Mouse (Mus musculus): ENCODE measurements at regions not wholly inside any gene's neighbourhood (a gene's known extent, or its start where the extent isn't known, plus 50 kb on each side); places are given as distances from the start of the nearest gene placed in this dataset.

DNA sequence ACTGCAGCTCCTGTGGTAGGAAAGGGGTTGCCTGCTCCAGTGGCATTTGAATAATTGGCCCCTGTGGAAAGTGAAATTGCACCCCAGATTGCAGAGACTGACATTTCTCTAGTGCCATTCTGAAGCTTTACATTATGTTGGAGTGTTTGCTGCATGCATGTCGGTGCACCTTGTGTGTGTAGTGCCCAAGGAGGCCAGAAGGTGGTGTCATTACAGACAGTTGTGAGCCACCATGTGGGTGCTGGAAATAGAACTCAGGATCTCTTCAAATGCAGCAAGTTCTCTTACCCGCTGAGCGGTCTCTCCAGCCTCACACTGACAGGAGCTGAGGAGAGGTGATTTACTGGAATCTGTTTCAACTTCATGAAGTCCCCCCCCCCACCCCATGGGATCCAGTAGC is 60.3 kb upstream of the Cdh4 start:
- no peak for ATAC-seq (replicated peaks; ENCODE audit: low FRiP score, poor library complexity, severe bottlenecking)

DNA sequence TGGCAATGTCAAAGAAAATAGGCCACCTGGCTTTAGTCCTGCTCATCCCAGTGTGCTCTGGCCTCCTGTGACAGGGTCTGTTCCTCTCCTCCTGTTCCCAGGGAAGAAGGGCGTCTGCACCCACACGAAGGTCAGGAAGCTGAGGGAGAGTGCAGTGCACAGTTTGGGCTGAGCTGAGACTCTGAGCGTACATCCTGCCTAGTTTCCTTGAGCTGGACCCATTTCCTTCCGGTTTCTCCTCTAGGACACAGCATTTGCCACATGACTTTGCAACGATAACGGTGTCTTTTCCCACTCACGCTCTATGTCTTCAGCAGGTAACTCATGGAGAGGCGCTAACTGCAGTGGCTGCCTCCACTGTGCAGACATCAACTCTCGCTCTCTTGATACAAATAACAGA is 59.6 kb upstream of the Cdh4 start:
- ATAC-seq (replicated peaks; ENCODE audit: low FRiP score, poor library complexity, severe bottlenecking): no peak

DNA sequence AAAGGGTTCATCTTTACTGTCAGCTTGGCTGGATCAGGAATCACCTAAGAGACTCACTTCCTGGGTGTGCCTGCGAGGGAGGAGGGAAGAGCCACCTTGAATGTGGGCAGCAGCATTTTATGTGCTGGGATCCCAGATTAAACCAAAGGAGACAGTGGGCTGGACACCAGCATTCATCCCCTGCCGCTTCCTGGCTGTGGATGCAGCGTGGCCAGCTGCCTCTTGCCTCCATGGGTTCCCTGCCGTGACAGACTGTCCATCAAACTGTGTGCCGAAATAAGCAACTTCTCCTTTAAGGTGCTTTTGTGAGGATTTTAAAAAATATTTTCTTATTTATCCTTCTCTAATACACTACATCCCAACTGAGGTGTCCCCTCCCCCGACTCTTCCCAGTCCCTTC is 55.4 kb upstream of the Cdh4 start:
- ATAC-seq (replicated peaks; ENCODE audit: low FRiP score, poor library complexity, severe bottlenecking): no peak

DNA sequence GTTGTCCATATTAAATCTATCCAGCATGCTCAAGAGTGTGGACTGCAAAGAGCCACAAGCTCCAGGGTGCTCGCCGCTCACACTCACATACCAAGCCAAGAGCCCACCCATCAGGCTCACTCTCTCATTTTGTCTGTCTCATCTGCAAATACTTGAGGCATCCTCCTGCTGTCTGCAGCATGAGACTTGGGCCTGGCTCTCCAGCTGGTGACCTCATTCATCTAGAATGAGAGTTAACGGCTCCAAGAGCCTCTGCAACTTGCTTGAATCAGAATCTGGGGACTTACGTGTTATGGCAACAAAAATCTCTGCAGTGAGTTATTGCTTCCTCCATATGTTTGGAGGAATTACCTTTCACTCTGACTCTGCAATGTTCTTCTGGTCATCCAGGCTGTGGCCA is 51.7 kb upstream of the Cdh4 start:
- ATAC-seq (replicated peaks; ENCODE audit: low FRiP score, poor library complexity, severe bottlenecking): no peak

DNA sequence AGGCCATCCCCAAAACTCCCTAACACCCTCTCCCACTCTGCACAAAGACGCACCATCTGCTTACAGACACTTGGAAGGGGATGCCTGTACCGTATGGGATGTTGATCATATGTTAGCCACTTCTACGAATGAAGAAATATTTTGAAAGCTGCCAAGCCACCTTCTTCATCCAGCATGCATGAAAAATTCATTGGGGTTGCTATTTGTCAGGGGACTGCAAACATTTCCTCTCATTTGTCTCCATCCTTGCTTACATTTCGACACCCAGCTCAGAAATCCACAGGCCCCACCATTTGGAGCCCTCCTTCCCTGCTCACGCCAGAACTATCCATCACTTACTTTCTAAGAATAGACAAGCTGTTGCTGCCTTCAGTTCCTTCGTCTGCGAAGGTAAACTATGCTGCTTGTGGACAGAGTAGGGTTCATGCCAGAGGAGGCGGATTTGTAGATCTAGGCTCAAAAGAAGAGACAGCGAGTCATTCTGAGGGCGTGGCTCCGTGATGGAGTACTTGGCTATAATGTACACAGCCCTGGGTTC is 51.2 kb upstream of the Cdh4 start:
- ATAC-seq (replicated peaks; ENCODE audit: low FRiP score, poor library complexity, severe bottlenecking): no peak

Data from erythroid progenitor cell, adult 5-6 weeks (primary cell).